Mouse (Mus musculus) gastrocnemius, postnatal 4 days (tissue): Measurements from ENCODE around the gene Sh2b2. TPM values are rescaled to one million over a fixed set of nuclear protein-coding genes. Genes with fewer than 3 reads are reported as not detected.

Experiments
- DNase-seq, 2 experiments: peaks; one replicate each; pipeline ENCODE4 v3.0.0; 2021 to 2022; ENCODE audit warnings: low spot score in 2 of 2, mixed read lengths in 2 of 2
- long read RNA-seq, 2 experiments: library from polyadenylated mRNA; stranded (forward); transcript quantifications; one replicate each; pipeline ENCODE4 v2.0.0; 2021
- total RNA-seq, 2 experiments: library from RNA; stranded (reverse); gene quantifications; 2 replicates each; pipeline ENCODE4 v1.2.3; 2021

Gene Sh2b2
- total RNA-seq: 10 to 100 TPM; 19.5 to 19.6 TPM
- long read RNA-seq, experiment 1, transcript Sh2b2-201 (9 exons, 2,848 nt): major isoform, 19 of 41 reads
- long read RNA-seq, experiment 1, partial matches to known transcripts: 10 of 41 reads
- long read RNA-seq, experiment 1, other reads (novel, unspliced or antisense): 9 of 41 reads
- long read RNA-seq, experiment 2, transcript Sh2b2-203 (9 exons, 2,797 nt): minor isoform, 6 of 64 reads
- long read RNA-seq, experiment 2, transcript Sh2b2-201 (9 exons, 2,848 nt): major isoform, 29 of 64 reads
- long read RNA-seq, experiment 2, partial matches to known transcripts: 13 of 64 reads
- long read RNA-seq, experiment 2, other reads (novel, unspliced or antisense): 16 of 64 reads

DNA sequence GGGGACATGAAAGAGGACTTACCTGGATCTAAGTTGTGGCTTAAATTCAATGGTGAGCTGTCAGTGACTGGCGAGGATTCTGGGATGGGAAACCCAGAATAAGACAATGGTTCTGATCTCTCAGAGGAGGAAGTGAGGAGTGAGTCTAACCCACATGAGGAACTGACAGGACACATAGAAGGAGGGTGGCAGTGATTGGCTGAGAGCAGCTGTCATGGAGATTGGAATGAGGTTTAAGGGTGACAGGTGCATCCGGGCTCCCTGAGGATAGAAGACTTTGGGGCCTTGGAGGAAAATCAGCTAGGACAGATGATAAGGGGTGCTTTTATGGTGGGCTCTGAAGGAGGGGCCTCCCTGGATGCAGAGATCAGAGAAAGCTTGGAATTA lies at the start of gene Sh2b2:
Sh2b2 (minus strand) TSS at position 105 of the 387 bp plus-strand sequence.
- no peak for DNase-seq

DNA sequence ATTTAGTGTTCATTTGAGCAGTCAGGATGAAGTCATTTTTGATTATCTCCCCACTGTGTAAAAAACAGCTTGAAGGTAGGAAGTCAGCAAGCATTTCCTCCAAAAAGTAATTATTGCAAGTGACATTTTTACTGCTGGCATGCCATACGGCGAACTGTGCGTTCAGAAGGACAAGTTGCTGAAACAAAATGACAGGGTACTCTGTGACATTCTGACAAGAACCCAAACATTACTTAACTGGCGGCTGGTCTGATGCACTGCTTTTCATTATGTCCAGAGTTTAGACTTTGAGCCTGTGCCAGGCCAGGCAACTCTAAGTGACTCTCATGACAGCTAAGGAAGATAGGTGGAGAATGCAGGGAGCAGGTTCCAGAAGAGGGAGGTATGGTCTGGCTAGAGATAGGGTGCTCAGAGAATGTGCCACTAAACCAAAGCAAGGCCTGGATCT lies 46.6 kb upstream of the Sh2b2 start:
- DNase-seq: no peak

DNA sequence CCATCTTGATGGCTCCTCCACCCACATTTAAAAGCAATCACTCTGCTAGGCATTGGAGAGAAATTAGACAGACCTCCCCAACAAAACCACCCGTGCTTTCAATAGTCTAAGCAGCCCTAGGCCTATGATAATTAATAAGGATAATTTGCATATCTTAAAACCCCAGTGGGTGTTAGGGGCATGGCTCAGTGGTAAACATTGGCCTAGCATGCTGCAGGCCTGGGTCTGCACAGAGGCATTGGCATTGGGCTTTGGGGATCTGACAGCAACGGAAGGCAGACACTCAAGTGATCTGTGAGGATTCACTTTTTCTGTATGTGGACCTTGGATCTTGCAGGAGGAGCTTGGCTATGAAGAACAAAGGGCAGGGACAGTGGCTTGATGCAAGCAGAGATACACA lies 46.0 kb upstream of the Sh2b2 start:
- no peak for DNase-seq

DNA sequence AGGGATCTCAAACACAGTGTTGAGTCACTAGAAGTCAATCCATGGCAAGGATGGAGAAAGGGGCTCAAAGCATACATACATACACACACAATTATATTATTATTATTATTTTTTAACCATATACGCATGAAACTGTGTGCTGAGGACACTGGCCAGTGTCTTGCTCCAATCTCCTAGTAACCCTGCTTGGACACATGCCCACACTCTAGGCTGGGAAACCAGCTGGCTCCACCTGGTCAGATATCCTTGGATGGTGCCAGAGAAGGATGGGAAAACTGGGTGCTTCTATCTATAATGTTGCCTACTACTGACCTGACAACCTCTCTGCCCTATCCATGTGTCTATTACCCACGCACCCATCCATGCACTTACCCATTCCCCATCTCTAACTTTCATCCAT lies 45.2 kb upstream of the Sh2b2 start:
- no peak for DNase-seq

- DNase-seq: no peak
Measured at GRCm38 (mm10) chr5:136289776-136290175, 43.4 kb upstream of the Sh2b2 start.

DNA sequence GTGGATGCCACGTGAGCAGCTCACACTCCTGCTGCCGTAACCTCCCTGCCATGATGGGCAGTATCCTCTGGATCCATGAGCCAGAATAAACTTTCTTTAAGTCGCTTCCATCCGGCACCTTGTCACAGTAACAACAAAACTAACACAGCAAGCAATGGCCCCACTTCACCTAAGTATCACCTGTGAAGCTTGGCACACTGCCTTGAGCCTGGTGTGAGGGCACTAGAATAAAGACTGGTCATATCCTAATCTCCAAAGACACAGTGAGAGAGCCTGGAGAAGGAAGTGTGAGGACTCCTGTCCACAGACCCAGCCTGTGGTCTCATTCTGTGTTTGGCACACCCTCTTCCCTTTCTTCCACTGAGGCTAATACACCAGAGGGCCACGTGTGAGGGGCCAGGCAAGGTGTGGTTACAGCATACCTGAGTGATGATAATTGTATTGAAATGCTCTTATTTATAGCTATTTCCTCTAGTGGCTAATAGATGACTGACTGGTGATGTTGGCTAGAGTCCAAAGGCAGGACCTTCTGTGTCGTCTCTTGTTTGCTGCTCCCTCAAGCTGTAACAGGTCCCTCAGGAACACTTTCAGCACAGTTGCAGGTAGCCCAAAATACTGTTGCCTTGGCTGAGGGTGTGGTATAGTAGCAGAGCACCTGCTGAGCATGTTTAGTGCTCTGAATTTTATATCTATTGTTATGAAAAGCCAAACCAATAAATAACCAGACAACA lies 42.2 kb upstream of the Sh2b2 start:
- no peak for DNase-seq

- no peak for DNase-seq
Measured at GRCm38 (mm10) chr5:136286566-136286965, 40.2 kb upstream of the Sh2b2 start.

DNA sequence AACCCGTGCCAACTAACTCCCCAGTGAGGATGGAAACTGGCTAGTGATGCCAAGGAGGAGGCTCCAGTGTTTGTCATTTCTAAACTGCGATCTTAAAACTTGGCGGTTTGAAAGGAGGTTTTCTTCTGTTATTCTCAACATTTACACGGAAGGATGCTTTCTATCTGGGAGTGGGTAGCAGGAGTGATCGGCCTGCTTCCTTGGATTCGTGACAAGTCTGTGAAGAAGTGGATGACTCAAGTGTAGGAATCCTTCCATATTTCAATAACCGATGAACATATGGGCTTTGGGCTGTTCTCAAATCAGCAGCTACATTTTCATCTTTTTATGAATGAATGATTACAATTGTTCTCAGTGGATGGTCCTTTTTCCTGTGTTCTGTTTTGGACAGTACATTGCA lies 38.8 kb upstream of the Sh2b2 start:
- no peak for DNase-seq

- DNase-seq: no peak
Measured at GRCm38 (mm10) chr5:136281351-136281750, 35.0 kb upstream of the Sh2b2 start.

- no peak for DNase-seq
Measured at GRCm38 (mm10) chr5:136274739-136275138, 28.4 kb upstream of the Sh2b2 start.

DNA sequence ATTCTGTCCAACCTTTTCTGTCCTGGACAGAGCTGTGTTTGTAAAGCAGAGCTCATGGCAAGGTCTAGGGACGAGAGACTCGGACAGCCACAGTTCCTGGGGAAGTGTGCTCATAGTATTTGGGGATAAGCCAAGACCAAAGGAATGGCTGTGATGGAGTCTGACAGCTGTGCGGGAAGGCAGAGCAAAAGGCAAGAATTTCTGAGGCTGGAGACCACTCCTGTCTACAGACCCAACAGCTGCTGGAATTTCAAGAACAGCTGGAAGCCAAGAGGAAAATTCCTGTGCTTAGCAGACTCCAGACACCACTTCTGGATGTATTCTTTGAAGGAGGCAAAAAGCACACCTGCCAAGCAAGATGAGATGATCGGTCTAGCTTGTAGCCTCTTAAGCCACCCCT lies 23.6 kb upstream of the Sh2b2 start:
- no peak for DNase-seq

- DNase-seq: no peak
Measured at GRCm38 (mm10) chr5:136266077-136266476, 19.7 kb upstream of the Sh2b2 start.

- no peak for DNase-seq
Measured at GRCm38 (mm10) chr5:136263342-136263741, 17.0 kb upstream of the Sh2b2 start.

DNA sequence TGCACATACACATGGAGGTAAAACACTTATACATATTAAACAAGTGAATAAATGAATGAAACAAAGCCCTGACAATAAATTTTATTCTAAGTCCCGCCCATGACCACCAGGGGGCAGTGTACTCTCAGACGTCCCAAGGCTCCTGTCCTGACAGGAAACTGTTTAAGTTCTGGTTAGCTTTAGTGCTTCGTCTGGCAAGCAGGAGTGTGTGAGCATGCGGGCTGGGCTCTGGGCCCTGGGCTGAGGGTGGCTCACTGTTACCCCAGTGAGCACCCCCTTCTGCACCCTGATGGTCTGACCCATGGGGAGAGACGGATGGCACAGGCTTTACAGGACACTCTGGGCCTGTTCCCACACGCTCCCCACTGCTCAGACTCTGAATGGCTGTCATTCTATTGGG lies 12.6 kb upstream of the Sh2b2 start:
- peak; percentile 73 to 75 for DNase-seq

DNA sequence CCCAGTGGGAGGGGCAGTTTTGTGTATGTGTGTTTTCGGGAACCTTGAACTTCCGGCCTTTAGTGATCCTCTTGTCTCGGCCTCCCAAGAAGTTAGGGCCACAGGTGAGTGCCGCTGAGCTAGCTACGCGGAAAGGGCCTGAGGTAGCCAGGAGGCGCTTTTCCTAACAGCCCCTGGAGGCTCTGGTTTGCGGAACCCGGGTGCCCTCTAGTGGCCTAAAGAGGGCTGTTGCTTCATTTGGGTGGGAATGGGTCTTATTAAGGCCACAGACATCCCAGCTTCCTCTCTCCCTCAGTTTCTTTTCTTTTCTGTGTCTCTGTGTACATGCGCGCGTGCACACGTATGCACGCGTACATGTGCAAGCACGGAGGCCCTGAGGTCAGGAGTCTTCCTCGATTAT lies 6.5 kb upstream of the Sh2b2 start:
- DNase-seq: peak; percentile 63 to 68

DNA sequence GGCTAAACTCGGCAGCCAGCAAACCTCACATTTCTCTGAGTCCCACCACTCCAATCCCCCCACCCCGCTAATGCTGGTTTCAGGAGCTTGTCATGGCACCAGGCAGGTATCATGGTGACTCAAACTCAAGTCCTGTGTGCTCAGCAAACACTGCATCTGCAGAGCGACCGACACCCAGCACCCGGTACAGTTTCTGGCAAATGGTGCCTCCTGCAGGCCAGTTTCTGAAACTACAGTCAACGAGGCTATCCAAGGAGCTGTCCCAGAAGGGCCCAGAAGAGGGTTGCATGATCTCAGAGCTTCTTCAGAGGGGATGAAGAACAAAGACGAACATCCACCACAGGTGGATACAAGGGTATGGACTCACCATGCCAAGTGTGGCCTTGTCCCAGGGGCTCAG lies 4.6 kb upstream of the Sh2b2 start:
- no peak for DNase-seq

DNA sequence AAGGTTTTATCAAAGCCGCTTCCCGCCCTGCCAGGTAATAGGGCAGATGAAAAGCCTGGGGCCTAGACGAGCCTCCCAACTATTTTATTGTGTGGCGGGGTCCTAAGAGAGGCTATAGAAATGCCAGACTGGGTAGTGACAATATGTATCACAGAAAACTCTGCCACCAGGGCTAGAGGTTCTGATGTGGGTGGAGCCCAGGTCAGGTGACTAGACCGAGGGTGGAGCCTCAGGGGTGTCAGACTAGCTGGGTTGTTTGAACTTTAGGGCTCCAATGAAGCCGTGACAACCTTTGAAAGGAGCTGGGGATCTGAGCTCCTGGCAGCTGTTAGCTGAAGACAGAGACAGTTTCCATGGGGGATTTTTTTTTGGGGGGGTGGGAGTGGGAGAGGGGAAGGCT lies 2.1 kb upstream of the Sh2b2 start:
- DNase-seq: no peak

- no peak for DNase-seq
Measured at GRCm38 (mm10) chr5:136245541-136246451, 560 bp downstream of the Sh2b2 start.

DNA sequence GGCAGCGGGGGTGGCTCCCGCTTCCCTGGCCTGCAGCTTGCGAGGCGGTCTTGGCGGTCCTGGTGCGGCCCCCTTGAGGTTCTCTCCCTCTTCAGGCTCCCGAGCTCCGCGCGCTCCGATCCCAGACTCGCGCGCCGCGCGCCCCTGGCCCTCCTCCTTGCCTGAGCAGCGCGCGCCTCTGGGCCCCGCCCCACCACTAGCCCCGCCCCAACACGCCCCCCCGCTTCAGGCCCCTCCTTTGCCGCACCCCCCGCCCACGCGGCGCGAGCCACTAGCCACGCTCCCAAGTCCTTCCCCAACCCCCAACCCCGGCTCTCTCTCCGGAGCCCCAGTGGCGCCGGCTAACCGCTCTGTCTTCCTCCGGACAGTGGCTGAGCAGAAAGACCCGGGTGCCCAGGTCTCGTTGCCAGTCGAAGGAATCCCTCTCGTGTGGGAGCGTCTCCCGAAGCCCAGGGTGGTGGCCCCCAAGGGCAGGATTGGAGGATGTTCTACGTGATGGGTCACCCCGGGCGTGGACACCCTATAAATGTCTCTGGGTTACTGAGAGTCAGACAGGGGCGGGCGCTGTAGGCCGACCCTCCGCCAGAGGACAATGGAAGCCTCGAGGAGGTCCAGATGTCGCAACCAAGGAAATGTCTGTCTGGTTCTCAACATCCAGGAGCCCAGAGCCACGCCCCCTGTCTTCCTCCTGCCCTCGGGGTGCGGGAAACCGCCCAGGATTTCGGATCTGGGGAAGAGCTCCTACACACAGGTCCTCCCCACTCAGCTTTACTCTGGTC lies 1.4 kb downstream of the Sh2b2 start:
- DNase-seq: peak; percentile 89 to 90

GRCm38 (mm10) chr5:136243851-136244761 lies 2.2 kb downstream of the Sh2b2 start:
- no peak for DNase-seq
